Mouse (Mus musculus) right cerebral cortex, postnatal 36 days (tissue): ENCODE data around the gene Dus2.

Experiments
- DNase-seq, 2 experiments: peaks; one replicate each; pipeline ENCODE4 v3.0.0; 2022; ENCODE audit warnings: low spot score in 2 of 2, mixed read lengths in 1 of 2

The Dus2 gene

GRCm38 (mm10) chr8:106075863-106076174 lies 84.7 kb downstream of the Dus2 start:
- no peak for DNase-seq

DNA sequence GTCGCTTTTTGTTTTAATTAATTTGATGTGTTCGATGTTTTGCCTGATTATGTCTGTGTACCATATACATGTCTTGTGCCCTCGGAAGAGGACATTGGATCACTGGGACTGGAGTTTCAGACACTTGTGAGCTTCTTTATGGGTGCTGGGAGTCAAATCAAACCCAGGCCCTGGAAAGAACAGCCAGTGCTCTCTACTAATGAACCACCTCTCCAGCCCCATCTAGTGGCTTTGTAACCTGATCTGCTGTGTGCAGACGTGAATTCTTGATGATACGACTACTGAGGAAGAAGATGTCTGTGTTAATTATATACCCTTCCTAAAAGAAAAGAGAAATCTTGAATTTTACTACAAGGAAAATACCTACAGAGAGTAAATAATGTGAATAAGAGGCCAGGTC lies 85.5 kb downstream of the Dus2 start:
- DNase-seq = no peak

DNA sequence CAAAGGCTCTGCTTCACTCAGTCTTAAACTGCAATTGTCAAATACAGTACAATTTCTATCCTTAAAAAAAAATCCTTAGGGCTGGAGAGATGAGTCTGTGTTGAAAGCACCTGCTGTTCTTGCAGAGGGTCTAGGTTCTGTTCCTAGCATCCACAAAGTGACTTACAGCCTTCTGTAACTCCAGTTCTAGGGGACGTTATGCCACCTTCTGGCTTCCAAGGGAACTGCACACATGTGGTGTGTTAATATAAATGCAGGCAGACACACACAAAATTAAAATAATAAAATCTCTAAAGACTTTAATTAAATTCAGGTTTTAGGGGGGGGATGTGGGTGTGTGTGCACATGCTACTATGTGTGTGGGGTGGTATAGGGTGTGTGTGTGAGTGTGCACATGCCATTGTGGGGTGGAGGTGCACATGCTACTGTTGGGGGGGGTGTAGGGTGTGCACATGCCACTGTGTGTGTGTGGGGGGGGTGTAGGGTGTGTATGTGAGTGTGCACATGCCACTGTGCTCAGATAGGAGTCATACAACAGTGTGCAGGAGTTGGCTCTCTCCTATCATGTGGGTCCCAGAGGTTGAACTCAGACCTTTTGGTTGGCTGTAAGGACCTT lies 86.4 kb downstream of the Dus2 start:
- DNase-seq = no peak

DNA sequence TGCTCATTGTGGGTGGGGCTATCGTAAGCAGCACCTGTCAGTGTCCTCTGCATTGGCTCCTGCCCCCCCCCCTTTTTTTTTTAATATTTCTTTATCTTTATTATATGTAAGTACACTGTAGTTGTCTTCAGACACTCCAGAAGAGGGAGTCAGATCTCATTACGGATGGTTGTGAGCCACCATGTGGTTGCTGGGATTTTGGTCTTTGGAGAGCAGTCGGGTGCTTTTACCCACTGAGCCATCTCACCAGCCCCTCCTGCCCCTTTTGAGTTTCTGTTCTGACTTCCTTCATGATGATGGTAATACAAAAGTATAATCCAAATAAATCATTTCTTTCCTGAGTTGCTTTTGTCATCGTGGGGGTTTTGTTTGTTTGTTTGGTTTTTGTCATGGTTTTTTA lies 111.2 kb downstream of the Dus2 start:
- no peak for DNase-seq
